Mouse (Mus musculus): ENCODE measurements at regions not wholly inside any gene's neighbourhood (a gene's known extent, or its start where the extent isn't known, plus 50 kb on each side); places are given as distances from the start of the nearest gene placed in this dataset.
"Not testable (repeated sequence)": the region's sequence is repeated elsewhere in the genome, so short reads cannot be mapped to it uniquely, and the experiment has no call there.

- DNase-seq (ENCODE audit: low spot score in 2 of 2): not testable (repeated sequence)
Observed at GRCm38 (mm10) chr17:6489926-6490564, 60.1 kb downstream of the Dynlt1b start.

GRCm38 (mm10) chr17:6490565-6490935 lies 60.6 kb downstream of the Dynlt1b start:
- not testable (repeated sequence) for DNase-seq (ENCODE audit: low spot score in 2 of 2)

- DNase-seq (ENCODE audit: low spot score in 2 of 2): not testable (repeated sequence)
Observed at GRCm38 (mm10) chr17:6492501-6492900, 62.6 kb downstream of the Dynlt1b start.

GRCm38 (mm10) chr17:6492950-6493349 lies 63.0 kb downstream of the Dynlt1b start:
- DNase-seq (ENCODE audit: low spot score in 2 of 2): peak; percentile 72 to 80

GRCm38 (mm10) chr17:6496491-6496890 lies 66.6 kb downstream of the Dynlt1b start:
- not testable (repeated sequence) for DNase-seq (ENCODE audit: low spot score in 2 of 2)

- not testable (repeated sequence) for DNase-seq (ENCODE audit: low spot score in 2 of 2)
Observed at GRCm38 (mm10) chr17:6502676-6503075, 72.8 kb downstream of the Dynlt1b start.

GRCm38 (mm10) chr17:6505896-6506295 lies 76.0 kb downstream of the Dynlt1b start:
- not testable (repeated sequence) for DNase-seq (ENCODE audit: low spot score in 2 of 2)

- not testable (repeated sequence) for DNase-seq (ENCODE audit: low spot score in 2 of 2)
Observed at GRCm38 (mm10) chr17:6515128-6515527, 85.2 kb downstream of the Dynlt1b start.

- DNase-seq (ENCODE audit: low spot score in 2 of 2): not testable (repeated sequence)
Observed at GRCm38 (mm10) chr17:6519107-6519506, 82.4 kb upstream of the Dynlt1c start.

- DNase-seq (ENCODE audit: low spot score in 2 of 2): not testable (repeated sequence)
Observed at GRCm38 (mm10) chr17:6520001-6520400, 81.5 kb upstream of the Dynlt1c start.

GRCm38 (mm10) chr17:6520751-6521150 lies 80.7 kb upstream of the Dynlt1c start:
- not testable (repeated sequence) for DNase-seq (ENCODE audit: low spot score in 2 of 2)

GRCm38 (mm10) chr17:6522185-6522584 lies 79.3 kb upstream of the Dynlt1c start:
- DNase-seq (ENCODE audit: low spot score in 2 of 2): not testable (repeated sequence)

GRCm38 (mm10) chr17:6538723-6539122 lies 62.7 kb upstream of the Dynlt1c start:
- not testable (repeated sequence) for DNase-seq (ENCODE audit: low spot score in 2 of 2)

GRCm38 (mm10) chr17:6547064-6547760 lies 54.3 kb upstream of the Dynlt1c start:
- DNase-seq (ENCODE audit: low spot score in 2 of 2): not testable (repeated sequence)

- DNase-seq (ENCODE audit: low spot score in 2 of 2): not testable (repeated sequence)
Observed at GRCm38 (mm10) chr17:6547937-6548336, 53.5 kb upstream of the Dynlt1c start.
